Mouse (Mus musculus) adrenal gland, postnatal 25 days (tissue): ENCODE data around the gene Sfr1. TPM values are rescaled to one million over a fixed set of nuclear protein-coding genes. Genes with fewer than 3 reads are reported as not detected.

Source experiments
- DNase-seq: peaks from one replicate; pipeline ENCODE4 v3.0.0; 2021; ENCODE audit warnings: mixed read lengths
- microRNA-seq, 2 experiments: library from miRNA; unstranded; fragments of <30 nt; microRNA quantifications; one replicate each; pipeline ENCODE4 v1.2.0; 2021
- total RNA-seq: library from RNA; stranded (reverse); gene quantifications from 2 replicates; pipeline ENCODE4 v1.2.3, GENCODE M21; 2021

The Sfr1 gene
- total RNA-seq, 1 experiment from 2014 or later, result 104 TPM

DNA sequence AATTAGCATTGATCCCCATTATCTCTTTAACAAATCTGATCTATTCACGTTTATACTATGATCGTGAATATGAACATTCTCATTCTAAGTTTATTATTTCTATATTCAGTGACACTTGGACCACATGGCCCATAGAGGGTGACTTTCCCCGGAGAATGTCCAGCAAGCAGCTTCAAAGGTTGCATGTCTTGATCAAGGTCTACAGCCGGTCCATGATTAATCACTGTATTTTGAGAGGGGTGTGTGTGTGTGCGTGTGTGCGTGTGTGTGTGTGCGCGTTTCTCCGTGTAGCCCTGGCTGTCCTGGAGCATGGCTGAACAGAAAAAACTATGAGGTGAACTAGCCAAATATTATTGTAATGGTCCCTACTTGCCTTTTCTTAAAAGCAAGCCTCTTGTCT, 21.0 kb downstream of the Sfr1 start:
- DNase-seq, result peak; percentile 9

GRCm38 (mm10) chr19:47753921-47754320, 22.4 kb downstream of the Sfr1 start:
- no peak for DNase-seq

- DNase-seq, result no peak
Measured at GRCm38 (mm10) chr19:47754931-47755330, 23.4 kb downstream of the Sfr1 start.

DNA sequence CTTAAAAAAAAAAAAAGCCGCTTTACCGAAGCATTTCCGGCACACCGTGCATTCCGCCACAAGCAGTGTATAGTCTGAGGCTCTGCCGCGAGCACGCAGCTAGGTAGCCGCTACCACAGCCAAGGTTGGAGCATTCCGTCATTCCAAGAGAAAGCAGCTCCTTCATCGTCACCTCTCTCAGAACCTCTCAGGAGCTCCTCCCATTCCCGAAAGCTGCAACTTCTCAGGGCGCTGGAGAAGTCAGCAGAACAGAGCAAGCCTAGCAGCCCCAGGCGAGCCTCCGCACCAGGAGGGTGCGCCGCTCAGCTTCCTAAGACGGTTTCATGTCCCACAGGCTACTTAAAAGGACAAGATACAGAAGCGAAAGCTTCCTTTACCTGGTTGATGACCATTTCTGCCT, 24.1 kb downstream of the Sfr1 start:
- no peak for DNase-seq

- no peak for DNase-seq
Measured at GRCm38 (mm10) chr19:47777847-47778246, 46.4 kb downstream of the Sfr1 start.

- no peak for DNase-seq
Measured at GRCm38 (mm10) chr19:47780145-47780544, 48.7 kb downstream of the Sfr1 start.

DNA sequence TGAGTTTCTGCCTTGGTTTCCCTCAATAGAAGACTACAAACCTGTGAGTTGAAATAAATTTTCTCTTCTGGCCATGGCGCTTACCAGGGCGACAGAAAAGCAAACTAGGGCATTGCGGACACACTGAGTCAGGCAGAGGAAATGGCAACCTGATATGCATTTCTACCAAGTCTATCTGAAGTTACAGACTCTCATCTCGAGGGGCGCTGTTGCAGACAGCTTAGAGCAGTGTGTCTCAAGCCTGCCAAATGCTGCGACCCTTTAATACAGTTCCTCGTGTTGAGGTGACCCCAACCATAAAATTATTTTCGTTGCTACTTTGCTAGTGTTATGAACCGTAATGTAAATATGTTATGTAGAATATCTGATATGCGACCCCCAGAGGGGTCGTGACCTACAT, 49.5 kb downstream of the Sfr1 start:
- no peak for DNase-seq

DNA sequence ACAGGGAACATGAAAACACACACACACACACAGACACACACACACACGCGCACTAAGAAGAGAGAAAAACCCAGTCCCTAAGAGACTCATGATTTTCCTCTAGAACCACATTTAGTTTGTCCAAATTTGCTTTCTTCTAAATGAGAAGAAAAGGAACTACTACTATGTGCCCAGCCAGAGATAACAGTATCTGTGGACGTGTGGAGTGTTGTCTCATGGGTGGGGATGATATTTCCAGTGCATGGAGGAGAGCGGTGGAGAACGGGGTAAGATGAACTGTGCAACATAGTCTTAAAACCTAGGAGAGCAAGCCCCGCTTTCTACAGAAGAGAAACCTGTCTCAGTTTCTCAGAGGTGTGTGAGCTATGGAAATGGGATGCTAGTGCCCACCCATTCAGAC, 52.4 kb downstream of the Sfr1 start:
- no peak for DNase-seq

Small RNA genes lying within 50 kb of the gene (microRNA-seq; reads per million reads assigned to microRNA genes)
- 0 reads per million in 2 experiments for gene Mir8090

Other genes with a start within 250 kb of the Sfr1 start
- gene Stn1, start 194.2 kb upstream of the Sfr1 start, total RNA-seq, result 14.1 and 17.3 TPM in 2 replicates
- 49.2 and 56.9 TPM in 2 replicates for gene Slk, start 152.0 kb upstream of the Sfr1 start, total RNA-seq
- not detected in 2 replicates for gene Col17a1, start 39.6 kb upstream of the Sfr1 start, total RNA-seq
- 143 and 204 TPM in 2 replicates for gene Gsto1, start 123.3 kb downstream of the Sfr1 start, total RNA-seq
- 1.4 and 2.9 TPM in 2 replicates for gene Gsto2, start 133.9 kb downstream of the Sfr1 start, total RNA-seq
- not detected in 2 replicates for gene Cfap43, start 187.6 kb downstream of the Sfr1 start, total RNA-seq
- gene Itprip, start 187.6 kb downstream of the Sfr1 start, total RNA-seq, result 11.8 and 17.0 TPM in 2 replicates
- not detected in 2 replicates for gene Cfap58, start 206.0 kb downstream of the Sfr1 start, total RNA-seq